11 mouse cellular contexts compared by ENCODE assay signal in genomic region chr19:24251869-24252268, GRCm38 (mm10). TPM values are rescaled to one million over a fixed set of nuclear protein-coding genes. Genes with fewer than 3 reads are reported as not detected.
DNase-seq lines count a peak whose midpoint lies in the region; ATAC-seq and TF ChIP-seq lines count a peak whose summit lies in the region.
"Had no signal": no experiment of that assay in that cellular context is flagged by ENCODE, and none has a peak within 500 bp of the region (broad histone marks: within the 10 kb centered on the region; RNA-seq: fewer than 3 reads in every experiment).

No protein-coding gene starts in this region.

- H3K4me3 ChIP-seq in kidney, embryonic 14.5 days (ENCODE audit: low read length), result no peak overlapping the region
- no peak overlapping the region for H3K4me3 ChIP-seq in embryonic facial prominence, embryonic 11.5 days (ENCODE audit: low read depth, low read length)
- no peak overlapping the region for H3K4me3 ChIP-seq in lung, postnatal 0 days (ENCODE audit: low read depth, low read length)
- no peak overlapping the region for H3K4me3 ChIP-seq in thymus, adult 2 months (ENCODE audit: control insufficient read depth, insufficient read depth, low read length)
- H3K4me3 ChIP-seq: limb, embryonic 13.5 days had no signal

- peak; percentile 65; the same call in 1 of the 2 replicates for ATAC-seq in kidney, embryonic 14.5 days (ENCODE audit: low FRiP score, low TSS enrichment)
- ATAC-seq in embryonic facial prominence, embryonic 11.5 days (replicated peaks; ENCODE audit: insufficient number of reproducible peaks, low FRiP score, low TSS enrichment, low read depth), result no peak
- peak; percentile 74 for ATAC-seq in lung, postnatal 0 days

- intact Hi-C loops in heart, postnatal 14 days (cut with DNase I), result no loop called here

- no peak overlapping the region; the same call in 1 of the 2 replicates for H3K4me2 ChIP-seq in kidney, embryonic 14.5 days (replicated peaks; ENCODE audit: low read depth, low read length)
- no peak overlapping the region for H3K4me2 ChIP-seq in embryonic facial prominence, embryonic 11.5 days (ENCODE audit: low read depth, low read length)
- H3K4me2 ChIP-seq in lung, postnatal 0 days (replicated peaks; ENCODE audit: low read depth, low read length), result peak overlapping the region; percentile 19; the same call in 1 of the 2 replicates
- H3K4me2 ChIP-seq: limb, embryonic 13.5 days had no signal

- no peak for DNase-seq in kidney, adult 9 months
- DNase-seq in embryonic facial prominence, embryonic 11.5 days (ENCODE audit: low spot score), result peak; percentile 32
- peak; percentile 22 to 42 for DNase-seq in heart, postnatal 14 days
- peak; percentile 55 for DNase-seq in lung, postnatal 0 days (ENCODE audit: low spot score)
- DNase-seq in thymus, adult 2 months, result no peak
- DNase-seq in left cerebral cortex, adult 8-10 months (ENCODE audit: low spot score in 2 of 2), result no peak
- DNase-seq in adipocyte (ENCODE audit: low spot score), result no peak
- DNase-seq: retina, postnatal 1 day had no signal

- 0 out of 2 replicates have a peak, but pooled peaks cover 10% of the 10 kb centered on the region for H3K4me1 ChIP-seq in kidney, embryonic 14.5 days (ENCODE audit: control insufficient read depth, insufficient read depth, low read length)
- H3K4me1 ChIP-seq in embryonic facial prominence, embryonic 11.5 days (ENCODE audit: control insufficient read depth, insufficient read depth, low read length), result peaks cover 2% of the 10 kb centered on the region; the same call in 1 of the 2 replicates
- peaks cover 5% of the 10 kb centered on the region for H3K4me1 ChIP-seq in lung, postnatal 0 days (ENCODE audit: insufficient read depth, low read depth, low read length)
- no peaks in the 10 kb centered on the region for H3K4me1 ChIP-seq in thymus, adult 2 months (replicated peaks; ENCODE audit: control insufficient read depth, insufficient read depth, low read length)

- H3K27ac ChIP-seq in kidney, embryonic 14.5 days (ENCODE audit: low read depth, low read length), result peak overlapping the region; percentile 53; the same call in 1 of the 2 replicates
- H3K27ac ChIP-seq in embryonic facial prominence, embryonic 11.5 days (replicated peaks; ENCODE audit: low read depth, low read length), result no peak overlapping the region
- peak overlapping the region; percentile 43; the same call in 1 of the 2 replicates for H3K27ac ChIP-seq in lung, postnatal 0 days (ENCODE audit: low read length)
- no peak overlapping the region for H3K27ac ChIP-seq in thymus, adult 2 months (ENCODE audit: control insufficient read depth, insufficient read depth, low read length)
- H3K27ac ChIP-seq: limb, embryonic 13.5 days had no signal

- WGBS in kidney, embryonic 14.5 days, result 19% methylated on average over 6 of the region's 6 CpGs
- WGBS in embryonic facial prominence, embryonic 11.5 days, result 15% methylated on average over 6 of the region's 6 CpGs
- WGBS in lung, postnatal 0 days, result 6% methylated on average over 6 of the region's 6 CpGs
- 55% methylated on average over 6 of the region's 6 CpGs for WGBS in thymus, adult 2 months

- H3K36me3 ChIP-seq in kidney, embryonic 14.5 days (ENCODE audit: control insufficient read depth, insufficient read depth, low read length), result no peaks in the 10 kb centered on the region
- no peaks in the 10 kb centered on the region for H3K36me3 ChIP-seq in embryonic facial prominence, embryonic 11.5 days (replicated peaks; ENCODE audit: control insufficient read depth, insufficient read depth, low read depth, low read length)
- H3K36me3 ChIP-seq in lung, postnatal 0 days (ENCODE audit: insufficient read depth, low read length), result no peaks in the 10 kb centered on the region
- H3K36me3 ChIP-seq in thymus, adult 2 months (ENCODE audit: control insufficient read depth, insufficient read depth, low read length), result no peaks in the 10 kb centered on the region
- H3K36me3 ChIP-seq: limb, embryonic 13.5 days had no signal

- no peak for TF ChIP-seq POLR2A in thymus, adult 2 months (IDR thresholded peaks at IDR 0.05; ENCODE audit: control insufficient read depth, extremely low read depth, insufficient read depth, low read length, poor library complexity)

- H3K9me3 ChIP-seq in kidney, embryonic 14.5 days (ENCODE audit: control insufficient read depth, low read length), result no peaks in the 10 kb centered on the region
- no peaks in the 10 kb centered on the region for H3K9me3 ChIP-seq in embryonic facial prominence, embryonic 11.5 days (replicated peaks; ENCODE audit: control insufficient read depth, low read length)
- no peaks in the 10 kb centered on the region for H3K9me3 ChIP-seq in lung, postnatal 0 days (ENCODE audit: low read length)
- H3K9me3 ChIP-seq: G1E; limb, embryonic 13.5 days had no signal

- H3K9ac ChIP-seq in kidney, embryonic 14.5 days (ENCODE audit: low read depth, low read length), result no peak overlapping the region
- H3K9ac ChIP-seq in embryonic facial prominence, embryonic 11.5 days (replicated peaks; ENCODE audit: low read length), result no peak overlapping the region
- H3K9ac ChIP-seq in lung, postnatal 0 days (replicated peaks; ENCODE audit: low read depth), result no peak overlapping the region
- H3K9ac ChIP-seq: limb, embryonic 13.5 days had no signal

- TF ChIP-seq EP300 in lung, postnatal 0 days (IDR thresholded peaks at IDR 0.05), result peak; percentile 43

- TF ChIP-seq CTCF in lung, postnatal 0 days (IDR thresholded peaks at IDR 0.05), result no peak
- TF ChIP-seq CTCF in thymus, adult 2 months (IDR thresholded peaks at IDR 0.05; ENCODE audit: borderline replicate concordance, control insufficient read depth, extremely low read depth, insufficient read depth, low read length, poor library complexity), result no peak

- H3K27me3 ChIP-seq in kidney, embryonic 14.5 days (ENCODE audit: control insufficient read depth, insufficient read depth, low read length), result no peaks in the 10 kb centered on the region
- no peaks in the 10 kb centered on the region for H3K27me3 ChIP-seq in embryonic facial prominence, embryonic 11.5 days (ENCODE audit: control insufficient read depth, insufficient read depth, low read length)
- H3K27me3 ChIP-seq in lung, postnatal 0 days (replicated peaks; ENCODE audit: insufficient read depth, low read length), result no peaks in the 10 kb centered on the region
- no peaks in the 10 kb centered on the region for H3K27me3 ChIP-seq in thymus, adult 2 months (ENCODE audit: control insufficient read depth, insufficient read depth, low read length)
- H3K27me3 ChIP-seq: limb, embryonic 13.5 days had no signal

RNA-seq across cellular contexts. Expression of gene Tjp2, which starts 27.0 kb away (rescaled TPM):
- polyA plus RNA-seq in kidney, embryonic 14.5 days (2014; fragmentation: Nextera tagmentation; extraction: Ambion mirVana), result 18.3 and 34.9 TPM in 2 replicates
- polyA plus RNA-seq in embryonic facial prominence, embryonic 11.5 days (2014; fragmentation: Nextera tagmentation; extraction: Ambion mirVana), result 22.4 and 24.5 TPM in 2 replicates
- total RNA-seq in heart, postnatal 14 days (2021), result 10 to 100 TPM; 20.3 to 23.1 TPM
- 37.8 and 48.3 TPM in 2 replicates for polyA plus RNA-seq in lung, postnatal 0 days (2015; fragmentation: Nextera tagmentation; extraction: Ambion mirVana)
- polyA plus RNA-seq in thymus, adult 2 months (2012; rRNA removed), result 4.5 and 5.5 TPM in 2 replicates
- total RNA-seq in left cerebral cortex, adult 8-10 months (2022), result 10 to 100 TPM; 22.2 to 25.1 (median 23.3) TPM

RNA-seq across cellular contexts. Expression of gene Fxn, which starts 28.5 kb away (rescaled TPM):
- polyA plus RNA-seq in kidney, embryonic 14.5 days (2014; fragmentation: Nextera tagmentation; extraction: Ambion mirVana), result 57.8 and 62.0 TPM in 2 replicates
- polyA plus RNA-seq in embryonic facial prominence, embryonic 11.5 days (2014; fragmentation: Nextera tagmentation; extraction: Ambion mirVana), result 58.0 and 61.8 TPM in 2 replicates
- 10 to 100 TPM; 22.4 to 26.0 TPM for total RNA-seq in heart, postnatal 14 days (2021)
- polyA plus RNA-seq in lung, postnatal 0 days (2015; fragmentation: Nextera tagmentation; extraction: Ambion mirVana), result 19.7 and 22.1 TPM in 2 replicates
- polyA plus RNA-seq in thymus, adult 2 months (2012; rRNA removed), result 22.5 and 24.5 TPM in 2 replicates
- 1 to 10 TPM; 6.2 to 9.0 (median 7.8) TPM for total RNA-seq in left cerebral cortex, adult 8-10 months (2022)

Comparison
In these comparisons a context has a peak if more than half of its experiments do, and no peak if none do; other contexts are left out.
1. H3K27ac ChIP-seq: peak in kidney, embryonic 14.5 days (single experiment) and lung, postnatal 0 days (single experiment); none in embryonic facial prominence, embryonic 11.5 days (single experiment) and thymus, adult 2 months (single experiment).
2. DNase-seq: peak in embryonic facial prominence, embryonic 11.5 days (single experiment), heart, postnatal 14 days (2 of 2) and lung, postnatal 0 days (single experiment); none in kidney, adult 9 months (single experiment), thymus, adult 2 months (single experiment), left cerebral cortex, adult 8-10 months (0 of 2) and adipocyte (single experiment).